Mouse (Mus musculus) adrenal gland, postnatal 4 days (tissue): ENCODE measurements around the gene BC053393. TPM values are rescaled to one million over a fixed set of nuclear protein-coding genes. Genes with fewer than 3 reads are reported as not detected.
"Not testable (repeated sequence)": the region's sequence is repeated elsewhere in the genome, so short reads cannot be mapped to it uniquely, and the experiment has no call there.

Source experiments
- DNase-seq, 2 experiments: peaks; one replicate each; pipeline ENCODE4 v3.0.0; 2021 to 2022; ENCODE audit warnings: low spot score in 2 of 2, mixed read lengths in 2 of 2
- long read RNA-seq, 2 experiments: library from polyadenylated mRNA; stranded (forward); transcript quantifications; one replicate each; pipeline ENCODE4 v2.0.0; 2021
- total RNA-seq, 2 experiments: library from RNA; stranded (reverse); gene quantifications; 2 replicates each; pipeline ENCODE4 v1.2.3; 2021

Gene BC053393
- total RNA-seq: not detected
- long read RNA-seq, experiment 1: 0 reads
- long read RNA-seq, experiment 2: 0 reads

- DNase-seq: no peak
Observed at GRCm38 (mm10) chr11:46571327-46571726, at the start of gene BC053393. Gene BC053393, plus strand, starts transcription at chr11:46571536.

- DNase-seq: no peak
Observed at GRCm38 (mm10) chr11:46522719-46523118, 48.6 kb upstream of the BC053393 start.

GRCm38 (mm10) chr11:46523912-46524311, 47.4 kb upstream of the BC053393 start, which contains the start of gene Gm12169:
Gene Gm12169, plus strand, starts transcription at chr11:46524212.
- DNase-seq: no peak

- DNase-seq: no peak
Observed at GRCm38 (mm10) chr11:46530149-46530548, 41.2 kb upstream of the BC053393 start.

GRCm38 (mm10) chr11:46536978-46537377, 34.4 kb upstream of the BC053393 start:
- no peak for DNase-seq

- DNase-seq: no peak
Observed at GRCm38 (mm10) chr11:46543530-46543929, 27.8 kb upstream of the BC053393 start.

- no peak for DNase-seq
Observed at GRCm38 (mm10) chr11:46549721-46550120, 21.6 kb upstream of the BC053393 start.

GRCm38 (mm10) chr11:46552741-46553140, 18.6 kb upstream of the BC053393 start:
- DNase-seq: no peak

GRCm38 (mm10) chr11:46561096-46561495, 10.2 kb upstream of the BC053393 start:
- no peak for DNase-seq

GRCm38 (mm10) chr11:46564671-46565070, 6.7 kb upstream of the BC053393 start:
- peak in 1 of 2 experiments; percentile 6 for DNase-seq

- DNase-seq: no peak
Observed at GRCm38 (mm10) chr11:46565967-46566366, 5.4 kb upstream of the BC053393 start.

GRCm38 (mm10) chr11:46569107-46569506, 2.2 kb upstream of the BC053393 start:
- no peak for DNase-seq

GRCm38 (mm10) chr11:46578771-46579281, 7.5 kb downstream of the BC053393 start:
- peak in 1 of 2 experiments; percentile 28 for DNase-seq

GRCm38 (mm10) chr11:46580428-46580827, 9.1 kb downstream of the BC053393 start:
- no peak for DNase-seq

GRCm38 (mm10) chr11:46582741-46583140, 11.4 kb downstream of the BC053393 start:
- DNase-seq: no peak

GRCm38 (mm10) chr11:46592416-46592815, 21.1 kb downstream of the BC053393 start:
- no peak for DNase-seq

GRCm38 (mm10) chr11:46619929-46620328, 48.6 kb downstream of the BC053393 start:
- DNase-seq: no peak

- DNase-seq: no peak
Observed at GRCm38 (mm10) chr11:46620414-46621168, 49.3 kb downstream of the BC053393 start.

GRCm38 (mm10) chr11:46629211-46629795, 58.0 kb downstream of the BC053393 start, which contains the start of gene Dppa1:
Gene Dppa1, minus strand, starts transcription at chr11:46629261.
- DNase-seq: no peak

GRCm38 (mm10) chr11:46631635-46632034, 60.3 kb downstream of the BC053393 start:
- peak in 1 of 2 experiments; percentile 8 for DNase-seq

GRCm38 (mm10) chr11:46635516-46635915, 64.2 kb downstream of the BC053393 start:
- DNase-seq: not testable (repeated sequence)

- no peak for DNase-seq
Observed at GRCm38 (mm10) chr11:46636568-46636967, 65.2 kb downstream of the BC053393 start.
